Mouse (Mus musculus): Measurements from ENCODE around the gene Fcer1g. TPM values are rescaled to one million over a fixed set of nuclear protein-coding genes. Genes with fewer than 3 reads are reported as not detected.

Fcer1g gene
- polyA plus RNA-seq, 1 experiment = 46.8 TPM

GRCm38 (mm10) chr1:171279721-171280120 lies 45.6 kb upstream of the Fcer1g start:
- DNase-seq = no peak
- 71% methylated on average over 5 of the region's 5 CpGs for WGBS

GRCm38 (mm10) chr1:171279012-171279705 lies 45.0 kb upstream of the Fcer1g start:
- Histone ChIP-seq H3K4me1 (ENCODE audit: control insufficient read depth, insufficient read depth, low read length) (peaks cover 5% of the 10 kb centered on the region; the same call in 1 of the 2 replicates), H3K36me3 (ENCODE audit: control insufficient read depth, insufficient read depth, low read length) (no peaks in the 10 kb centered on the region), H3K4me3 (ENCODE audit: insufficient read depth, low read depth, low read length) (no peak overlapping the region), H3K27me3 (replicated peaks; ENCODE audit: control insufficient read depth, insufficient read depth, low read length) (no peaks in the 10 kb centered on the region), H3K27ac (ENCODE audit: insufficient read depth, low read depth, low read length) (no peak overlapping the region)
- DNase-seq = no peak
- TF ChIP-seq POLR2A (IDR thresholded peaks at IDR 0.05; ENCODE audit: low read depth, low read length) (no peak), CTCF (conservative IDR thresholded peaks at IDR 0.05; ENCODE audit: insufficient read depth, insufficient read length, low read depth, low read length) (no peak)
- WGBS = 84% methylated on average over 14 of the region's 14 CpGs

More at GRCm38 (mm10) chr1:171279721-171280120, 45.6 kb upstream of the Fcer1g start:
- Histone ChIP-seq H3K4me3 (ENCODE audit: insufficient read depth, low read depth, low read length) (peak overlapping the region; percentile 67), H3K36me3 (ENCODE audit: control insufficient read depth, insufficient read depth, low read length) (no peaks in the 10 kb centered on the region), H3K27me3 (replicated peaks; ENCODE audit: control insufficient read depth, insufficient read depth, low read length) (no peaks in the 10 kb centered on the region), H3K4me1 (ENCODE audit: control insufficient read depth, insufficient read depth, low read length) (peaks cover 5% of the 10 kb centered on the region; the same call in 1 of the 2 replicates), H3K27ac (ENCODE audit: insufficient read depth, low read depth, low read length) (no peak overlapping the region)
- TF ChIP-seq POLR2A (IDR thresholded peaks at IDR 0.05; ENCODE audit: low read depth, low read length) (no peak), CTCF (conservative IDR thresholded peaks at IDR 0.05; ENCODE audit: insufficient read depth, insufficient read length, low read depth, low read length) (no peak)

DNA sequence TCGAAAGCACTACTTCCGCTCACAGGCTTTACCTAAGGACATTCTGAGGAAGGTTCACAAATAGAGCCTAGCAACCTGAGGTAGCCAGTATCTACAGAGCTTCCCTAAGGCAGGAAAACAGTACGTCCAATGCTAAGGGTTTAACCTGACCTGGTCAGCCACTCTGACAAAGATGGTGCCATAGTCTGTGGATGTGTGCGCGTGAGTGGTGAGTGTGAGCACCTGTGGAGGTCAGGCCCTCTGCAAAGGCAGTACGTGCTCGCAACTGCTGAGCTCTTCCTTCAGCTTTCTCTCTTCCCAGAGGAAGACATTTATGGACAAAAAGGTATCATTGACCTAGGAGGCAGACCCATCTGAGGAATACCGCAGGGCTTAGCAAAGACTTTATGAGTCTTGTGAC lies 44.3 kb upstream of the Fcer1g start:
- no peaks in the 10 kb centered on the region for H3K36me3 ChIP-seq (ENCODE audit: control insufficient read depth, insufficient read depth, low read length)
- TF ChIP-seq CTCF (conservative IDR thresholded peaks at IDR 0.05; ENCODE audit: insufficient read depth, insufficient read length, low read depth, low read length) = no peak
- WGBS = 92% methylated on average over 8 of the region's 8 CpGs
- H3K27me3 ChIP-seq (replicated peaks; ENCODE audit: control insufficient read depth, insufficient read depth, low read length) = no peaks in the 10 kb centered on the region
- H3K4me1 ChIP-seq (ENCODE audit: control insufficient read depth, insufficient read depth, low read length) = peaks cover 5% of the 10 kb centered on the region; the same call in 1 of the 2 replicates
- H3K4me3 ChIP-seq (ENCODE audit: insufficient read depth, low read depth, low read length) = no peak overlapping the region
- no peak for DNase-seq
- no peak overlapping the region for H3K27ac ChIP-seq (ENCODE audit: insufficient read depth, low read depth, low read length)

DNA sequence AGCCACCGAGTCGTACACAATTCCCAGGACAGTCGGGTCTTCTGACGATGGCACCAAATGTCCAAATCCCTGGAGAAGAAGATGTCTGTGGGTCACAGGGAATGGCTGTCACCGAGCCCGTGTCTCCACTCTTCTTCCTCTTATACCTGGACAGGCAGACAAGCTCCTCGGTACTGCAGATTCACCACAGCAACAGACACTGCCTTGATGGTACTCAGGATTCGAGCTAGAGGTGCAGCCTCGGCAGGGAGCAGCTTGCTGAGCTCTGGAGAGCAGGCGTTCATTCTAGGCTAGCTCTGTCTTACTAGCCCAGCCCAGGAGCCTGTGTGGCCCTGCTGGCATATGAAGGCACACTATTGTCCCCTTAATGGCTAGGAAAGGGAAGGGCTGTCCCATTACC lies 43.6 kb upstream of the Fcer1g start:
- peaks cover 5% of the 10 kb centered on the region; the same call in 1 of the 2 replicates for H3K4me1 ChIP-seq (ENCODE audit: control insufficient read depth, insufficient read depth, low read length)
- no peaks in the 10 kb centered on the region for H3K36me3 ChIP-seq (ENCODE audit: control insufficient read depth, insufficient read depth, low read length)
- no peak for DNase-seq
- H3K27me3 ChIP-seq (replicated peaks; ENCODE audit: control insufficient read depth, insufficient read depth, low read length) = no peaks in the 10 kb centered on the region
- TF ChIP-seq CTCF (conservative IDR thresholded peaks at IDR 0.05; ENCODE audit: insufficient read depth, insufficient read length, low read depth, low read length) = no peak
- TF ChIP-seq POLR2A (IDR thresholded peaks at IDR 0.05; ENCODE audit: low read depth, low read length) = no peak
- H3K4me3 ChIP-seq (ENCODE audit: insufficient read depth, low read depth, low read length) = no peak overlapping the region
- no peak overlapping the region for H3K27ac ChIP-seq (ENCODE audit: insufficient read depth, low read depth, low read length)
- 86% methylated on average over 10 of the region's 10 CpGs for WGBS

GRCm38 (mm10) chr1:171276110-171276748 lies 42.1 kb upstream of the Fcer1g start:
- no peak for DNase-seq
- no peaks in the 10 kb centered on the region for H3K27me3 ChIP-seq (replicated peaks; ENCODE audit: control insufficient read depth, insufficient read depth, low read length)
- no peak overlapping the region for H3K27ac ChIP-seq (ENCODE audit: insufficient read depth, low read depth, low read length)
- no peaks in the 10 kb centered on the region for H3K36me3 ChIP-seq (ENCODE audit: control insufficient read depth, insufficient read depth, low read length)
- no peak for TF ChIP-seq CTCF (conservative IDR thresholded peaks at IDR 0.05; ENCODE audit: insufficient read depth, insufficient read length, low read depth, low read length)
- TF ChIP-seq POLR2A (IDR thresholded peaks at IDR 0.05; ENCODE audit: low read depth, low read length) = no peak
- H3K4me3 ChIP-seq (ENCODE audit: insufficient read depth, low read depth, low read length) = no peak overlapping the region
- 80% methylated on average over 14 of the region's 14 CpGs for WGBS
- peaks cover 12% of the 10 kb centered on the region; the same call in 1 of the 2 replicates for H3K4me1 ChIP-seq (ENCODE audit: control insufficient read depth, insufficient read depth, low read length)

DNA sequence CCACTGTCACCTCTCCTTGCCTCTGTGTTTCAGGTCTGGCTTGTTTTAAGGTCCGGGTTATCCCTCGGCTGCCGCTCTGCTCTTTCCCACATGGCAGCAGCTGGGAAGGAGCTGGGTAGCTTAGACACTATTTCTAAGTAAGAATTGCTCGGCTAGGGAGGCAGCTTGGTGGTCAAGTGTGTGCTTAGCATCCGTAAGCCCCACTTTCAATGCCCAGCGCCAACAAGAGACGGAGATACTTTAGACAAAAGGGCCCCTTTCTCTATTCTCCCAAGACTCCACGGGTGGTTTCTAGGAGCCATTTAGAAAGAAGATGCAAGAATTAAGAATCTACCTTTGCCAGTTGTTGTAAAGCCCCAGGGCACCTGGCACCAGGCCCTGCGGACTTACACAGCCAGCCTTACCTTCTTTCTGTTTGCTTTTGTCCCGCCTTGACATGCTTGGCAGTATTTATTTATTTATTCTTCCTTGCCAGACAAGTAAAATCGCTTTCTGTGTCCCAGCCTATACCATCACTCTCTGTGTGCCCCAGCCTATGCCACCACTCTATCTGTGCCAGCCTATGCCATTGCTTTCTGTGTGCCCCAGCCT lies 41.1 kb upstream of the Fcer1g start:
- no peaks in the 10 kb centered on the region for H3K36me3 ChIP-seq (ENCODE audit: control insufficient read depth, insufficient read depth, low read length)
- H3K27ac ChIP-seq (ENCODE audit: insufficient read depth, low read depth, low read length) = no peak overlapping the region

DNA sequence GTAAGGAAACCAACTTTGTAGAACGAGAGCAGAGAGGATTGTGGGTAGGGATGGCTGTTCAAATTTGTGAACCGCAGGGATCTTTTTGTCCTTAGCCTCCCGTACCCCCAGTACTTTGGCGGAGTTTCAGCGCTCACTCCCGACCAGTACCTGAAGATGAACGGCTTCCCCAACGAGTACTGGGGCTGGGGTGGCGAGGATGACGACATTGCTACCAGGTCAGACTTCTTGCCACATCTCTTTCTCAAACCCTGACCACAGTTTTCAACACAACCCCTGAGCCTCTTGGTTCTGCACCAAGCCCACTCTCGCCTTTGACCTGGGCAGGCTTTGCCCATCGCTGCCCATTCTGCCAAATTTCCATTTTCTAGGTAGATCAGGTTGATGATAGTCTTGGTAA lies 40.0 kb upstream of the Fcer1g start:
- TF ChIP-seq POLR2A (IDR thresholded peaks at IDR 0.05; ENCODE audit: low read depth, low read length) (no peak), CTCF (conservative IDR thresholded peaks at IDR 0.05; ENCODE audit: insufficient read depth, insufficient read length, low read depth, low read length) (no peak)
- Histone ChIP-seq H3K27ac (ENCODE audit: insufficient read depth, low read depth, low read length) (no peak overlapping the region), H3K27me3 (replicated peaks; ENCODE audit: control insufficient read depth, insufficient read depth, low read length) (no peaks in the 10 kb centered on the region), H3K4me3 (ENCODE audit: insufficient read depth, low read depth, low read length) (no peak overlapping the region), H3K4me1 (ENCODE audit: control insufficient read depth, insufficient read depth, low read length) (peaks cover 13% of the 10 kb centered on the region; the same call in 1 of the 2 replicates), H3K36me3 (ENCODE audit: control insufficient read depth, insufficient read depth, low read length) (no peaks in the 10 kb centered on the region)
- DNase-seq = no peak
- WGBS = 90% methylated on average over 12 of the region's 12 CpGs

More for the DNA sequence above, 41.1 kb upstream of the Fcer1g start:
- DNase-seq = no peak
- H3K27me3 ChIP-seq (replicated peaks; ENCODE audit: control insufficient read depth, insufficient read depth, low read length) = no peaks in the 10 kb centered on the region
- H3K4me3 ChIP-seq (ENCODE audit: insufficient read depth, low read depth, low read length) = no peak overlapping the region
- WGBS = 83% methylated on average over 11 of the region's 11 CpGs
- H3K4me1 ChIP-seq (ENCODE audit: control insufficient read depth, insufficient read depth, low read length) = peaks cover 15% of the 10 kb centered on the region; the same call in 1 of the 2 replicates
- TF ChIP-seq CTCF (conservative IDR thresholded peaks at IDR 0.05; ENCODE audit: insufficient read depth, insufficient read length, low read depth, low read length) = no peak
- TF ChIP-seq POLR2A (IDR thresholded peaks at IDR 0.05; ENCODE audit: low read depth, low read length) = no peak

Data from kidney, adult 2 months (tissue).